Mouse (Mus musculus): ENCODE results near the gene Il1rapl2. TPM values are rescaled to one million over a fixed set of nuclear protein-coding genes. Genes with fewer than 3 reads are reported as not detected.

Gene Il1rapl2
- polyA plus RNA-seq, 2 experiments = not detected

DNA sequence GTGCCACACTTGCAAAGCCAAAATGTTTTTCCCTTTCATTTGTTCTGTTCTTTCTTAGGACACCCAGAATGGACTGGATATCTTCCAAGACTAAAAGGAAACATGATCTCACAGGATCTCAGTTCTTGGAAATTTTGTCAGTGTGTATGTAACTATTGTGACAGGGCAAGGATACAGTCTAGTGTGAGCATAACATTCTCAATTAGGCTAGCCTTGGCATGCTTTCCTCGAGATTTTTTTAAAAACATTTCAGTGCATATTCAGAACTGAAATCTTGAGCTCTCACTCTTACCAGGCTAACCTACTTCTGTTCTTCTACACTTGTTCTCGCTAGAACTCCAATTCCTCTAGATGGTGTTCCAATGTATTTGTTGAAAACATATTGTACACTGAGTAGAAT lies 356.4 kb downstream of the Il1rapl2 start:
- H3K4me1 ChIP-seq (replicated peaks; ENCODE audit: control insufficient read depth in 2 of 2, insufficient read depth in 2 of 2, low read length in 1 of 2) = no peaks in the 10 kb centered on the region
- TF ChIP-seq EP300 (IDR thresholded peaks at IDR 0.05; ENCODE audit: low read depth) = no peak
- no peak for TF ChIP-seq CTCF (IDR thresholded peaks at IDR 0.05; ENCODE audit: low read depth)
- no peak for ATAC-seq (ENCODE audit: insufficient read depth)
- no peak overlapping the region for H3K4me2 ChIP-seq (ENCODE audit: low read depth)
- no peaks in the 10 kb centered on the region for H3K36me3 ChIP-seq (replicated peaks; ENCODE audit: control insufficient read depth, insufficient read depth, low read depth)
- no peaks in the 10 kb centered on the region for H3K9me3 ChIP-seq (ENCODE audit: control insufficient read depth, low read length)
- WGBS (ENCODE audit: insufficient replicate concordance) = 31% methylated on average over 2 of the region's 2 CpGs
- DNase-seq (ENCODE audit: low read depth in 3 of 3, low spot score in 3 of 3) = no peak
- H3K4me3 ChIP-seq (ENCODE audit: insufficient read depth in 1 of 2, low read depth in 2 of 2, low read length in 2 of 2) = no peak overlapping the region
- H3K27ac ChIP-seq = no peak overlapping the region
- no peak overlapping the region for H3K9ac ChIP-seq (replicated peaks)
- H3K27me3 ChIP-seq (ENCODE audit: control insufficient read depth, insufficient read depth, low read length) = no peaks in the 10 kb centered on the region; the same call in 1 of the 2 replicates

DNA sequence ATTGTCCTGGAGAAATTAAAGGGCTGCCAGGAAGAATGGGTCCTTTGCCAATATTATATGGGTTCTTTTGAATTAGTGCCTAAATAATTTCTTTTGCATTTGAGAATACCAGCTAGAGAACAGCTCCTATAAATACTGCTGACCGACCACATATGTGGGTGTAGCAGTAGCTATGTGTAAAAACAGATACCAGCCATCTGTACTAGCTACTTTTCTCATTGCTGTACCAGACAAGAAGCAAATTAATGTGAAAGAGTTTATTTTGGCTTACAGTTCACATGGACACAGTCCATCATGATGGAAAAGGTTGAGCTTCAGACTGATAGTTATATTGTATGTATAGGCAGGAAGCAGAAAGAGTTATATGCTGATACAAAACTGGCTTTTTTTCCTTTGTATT lies 377.3 kb downstream of the Il1rapl2 start:
- no peak overlapping the region for H3K9ac ChIP-seq (replicated peaks)
- H3K36me3 ChIP-seq (replicated peaks; ENCODE audit: control insufficient read depth, insufficient read depth, low read depth) = no peaks in the 10 kb centered on the region
- DNase-seq (ENCODE audit: low read depth in 3 of 3, low spot score in 3 of 3) (no peak), ATAC-seq (ENCODE audit: insufficient read depth) (no peak)
- H3K9me3 ChIP-seq (ENCODE audit: control insufficient read depth, low read length) = no peaks in the 10 kb centered on the region
- H3K27ac ChIP-seq = no peak overlapping the region
- no peak overlapping the region for H3K4me2 ChIP-seq (ENCODE audit: low read depth)
- no peak overlapping the region for H3K4me3 ChIP-seq (ENCODE audit: insufficient read depth in 1 of 2, low read depth in 2 of 2, low read length in 2 of 2)
- H3K27me3 ChIP-seq (ENCODE audit: control insufficient read depth, insufficient read depth, low read length) = no peaks in the 10 kb centered on the region
- TF ChIP-seq EP300 (IDR thresholded peaks at IDR 0.05; ENCODE audit: low read depth) = no peak
- no peak for TF ChIP-seq CTCF (IDR thresholded peaks at IDR 0.05; ENCODE audit: low read depth)
- no peaks in the 10 kb centered on the region for H3K4me1 ChIP-seq (replicated peaks; ENCODE audit: control insufficient read depth in 2 of 2, insufficient read depth in 2 of 2, low read length in 1 of 2)
- 55% methylated on average over 1 of the region's 1 CpGs for WGBS (ENCODE audit: insufficient replicate concordance)

DNA sequence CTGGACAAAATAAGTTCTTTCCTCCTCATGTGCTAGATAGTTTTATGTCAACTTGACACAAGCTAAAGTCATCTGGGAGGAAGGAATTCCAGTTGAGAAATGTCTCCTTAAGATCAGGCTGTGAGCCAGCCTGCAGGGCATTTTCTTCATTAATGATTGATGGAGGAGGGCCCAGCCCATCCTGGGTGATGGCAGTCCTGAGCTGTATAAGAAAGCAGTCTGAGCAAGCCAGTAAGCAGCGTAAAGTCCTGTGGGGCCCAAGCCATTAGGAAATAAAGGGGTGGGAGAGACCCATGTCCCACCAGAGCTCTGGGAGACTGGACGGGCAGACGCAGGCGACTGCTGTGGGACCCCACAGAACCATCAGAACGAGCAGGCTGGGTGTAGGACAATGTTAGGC lies 400.9 kb downstream of the Il1rapl2 start:
- TF ChIP-seq EP300 (IDR thresholded peaks at IDR 0.05; ENCODE audit: low read depth) (no peak), CTCF (IDR thresholded peaks at IDR 0.05; ENCODE audit: low read depth) (no peak)
- H3K27ac ChIP-seq = no peak overlapping the region
- DNase-seq (ENCODE audit: low read depth in 3 of 3, low spot score in 3 of 3) (no peak), ATAC-seq (ENCODE audit: insufficient read depth) (no peak)
- no peaks in the 10 kb centered on the region for H3K27me3 ChIP-seq (ENCODE audit: control insufficient read depth, insufficient read depth, low read length)
- no peaks in the 10 kb centered on the region for H3K36me3 ChIP-seq (replicated peaks; ENCODE audit: control insufficient read depth, insufficient read depth, low read depth)
- no peak overlapping the region for H3K4me3 ChIP-seq (ENCODE audit: insufficient read depth in 1 of 2, low read depth in 2 of 2, low read length in 2 of 2)
- no peak overlapping the region for H3K4me2 ChIP-seq (ENCODE audit: low read depth)
- no peaks in the 10 kb centered on the region for H3K9me3 ChIP-seq (ENCODE audit: control insufficient read depth, low read length)
- H3K9ac ChIP-seq (replicated peaks) = no peak overlapping the region
- WGBS (ENCODE audit: insufficient replicate concordance) = 57% methylated on average over 5 of the region's 5 CpGs
- no peaks in the 10 kb centered on the region for H3K4me1 ChIP-seq (replicated peaks; ENCODE audit: control insufficient read depth in 2 of 2, insufficient read depth in 2 of 2, low read length in 1 of 2)

DNA sequence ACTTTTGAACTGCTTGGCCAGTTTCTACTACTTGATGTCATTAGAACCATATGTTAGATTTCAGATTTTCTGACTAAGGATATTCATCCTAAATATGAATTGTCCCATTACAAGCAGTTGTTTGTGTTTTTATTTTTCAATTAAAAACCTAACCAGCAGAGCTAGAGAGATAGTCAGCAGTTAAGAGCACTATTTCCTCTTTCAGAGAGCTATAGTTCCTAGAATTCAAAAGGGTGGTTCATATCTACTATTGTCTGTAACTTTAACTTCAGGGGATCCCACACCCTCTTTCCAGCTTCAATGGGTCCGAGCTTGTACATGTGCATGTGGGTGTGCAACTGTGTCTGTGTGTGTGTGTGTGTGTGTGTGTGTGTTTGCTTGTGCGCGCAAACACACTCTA lies 472.7 kb downstream of the Il1rapl2 start:
- Histone ChIP-seq H3K27ac (no peak overlapping the region), H3K4me3 (ENCODE audit: insufficient read depth in 1 of 2, low read depth in 2 of 2, low read length in 2 of 2) (no peak overlapping the region), H3K27me3 (ENCODE audit: control insufficient read depth, insufficient read depth, low read length) (no peaks in the 10 kb centered on the region), H3K9ac (replicated peaks) (no peak overlapping the region), H3K9me3 (ENCODE audit: control insufficient read depth, low read length) (no peaks in the 10 kb centered on the region), H3K4me1 (replicated peaks; ENCODE audit: control insufficient read depth in 2 of 2, insufficient read depth in 2 of 2, low read length in 1 of 2) (no peaks in the 10 kb centered on the region), H3K4me2 (ENCODE audit: low read depth) (no peak overlapping the region), H3K36me3 (replicated peaks; ENCODE audit: control insufficient read depth, insufficient read depth, low read depth) (no peaks in the 10 kb centered on the region)
- no peak for TF ChIP-seq CTCF (IDR thresholded peaks at IDR 0.05; ENCODE audit: low read depth)
- TF ChIP-seq EP300 (IDR thresholded peaks at IDR 0.05; ENCODE audit: low read depth) = no peak
- 60% methylated on average over 3 of the region's 3 CpGs for WGBS (ENCODE audit: insufficient replicate concordance)
- ATAC-seq (ENCODE audit: insufficient read depth) (no peak), DNase-seq (ENCODE audit: low read depth in 3 of 3, low spot score in 3 of 3) (no peak)

DNA sequence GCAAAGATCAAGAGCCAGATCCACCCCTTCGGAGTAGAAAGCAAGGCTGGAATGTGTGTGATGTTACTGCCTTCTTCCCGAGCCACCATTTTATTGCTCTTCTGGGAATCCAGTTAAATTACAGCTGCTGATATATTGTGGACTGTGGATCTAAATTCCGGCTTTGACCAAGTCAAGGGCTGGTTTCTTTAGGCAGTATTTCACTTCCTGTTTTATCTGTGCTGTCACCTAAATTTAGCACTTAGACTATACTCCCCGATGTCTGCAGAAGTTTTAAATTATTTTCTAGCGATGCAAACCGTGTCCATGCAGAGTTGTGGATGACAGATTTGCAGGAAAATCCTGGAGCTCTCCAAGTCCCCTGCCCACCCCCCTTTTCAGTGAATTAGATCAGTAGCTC lies 533.5 kb downstream of the Il1rapl2 start:
- Histone ChIP-seq H3K36me3 (replicated peaks; ENCODE audit: control insufficient read depth, insufficient read depth, low read depth) (no peaks in the 10 kb centered on the region), H3K9ac (replicated peaks) (no peak overlapping the region), H3K9me3 (ENCODE audit: control insufficient read depth, low read length) (no peaks in the 10 kb centered on the region), H3K4me3 (ENCODE audit: insufficient read depth in 1 of 2, low read depth in 2 of 2, low read length in 2 of 2) (no peak overlapping the region), H3K27me3 (ENCODE audit: control insufficient read depth, insufficient read depth, low read length) (no peaks in the 10 kb centered on the region), H3K4me1 (replicated peaks; ENCODE audit: control insufficient read depth in 2 of 2, insufficient read depth in 2 of 2, low read length in 1 of 2) (no peaks in the 10 kb centered on the region), H3K4me2 (ENCODE audit: low read depth) (no peak overlapping the region), H3K27ac (no peak overlapping the region)
- 44% methylated on average over 6 of the region's 6 CpGs for WGBS (ENCODE audit: insufficient replicate concordance)
- DNase-seq (ENCODE audit: low read depth in 3 of 3, low spot score in 3 of 3) (no peak), ATAC-seq (ENCODE audit: insufficient read depth) (no peak)
- TF ChIP-seq EP300 (IDR thresholded peaks at IDR 0.05; ENCODE audit: low read depth) = no peak
- TF ChIP-seq CTCF (IDR thresholded peaks at IDR 0.05; ENCODE audit: low read depth) = no peak

Measured in liver, embryonic 14.5 days (tissue).